In genomic region chr2:107552569-107552968, GRCm38 (mm10) we compare ENCODE assay signal across 22 mouse cellular contexts.
DNase-seq lines count a peak whose midpoint lies in the region; ATAC-seq and TF ChIP-seq lines count a peak whose summit lies in the region.
"Had no signal": no experiment of that assay in that cellular context is flagged by ENCODE, and none has a peak within 500 bp of the region (broad histone marks: within the 10 kb centered on the region; RNA-seq: fewer than 3 reads in every experiment).

No protein-coding gene starts in this region.

- no peak overlapping the region for H3K27ac ChIP-seq in hindbrain, embryonic 13.5 days
- H3K27ac ChIP-seq in hindbrain, embryonic 12.5 days, result no peak overlapping the region
- H3K27ac ChIP-seq in midbrain, embryonic 12.5 days (replicated peaks), result no peak overlapping the region
- no peak overlapping the region for H3K27ac ChIP-seq in midbrain, embryonic 11.5 days (ENCODE audit: low read depth, low read length)
- H3K27ac ChIP-seq in neural tube, embryonic 14.5 days (ENCODE audit: low read depth, low read length), result no peak overlapping the region
- no peak overlapping the region for H3K27ac ChIP-seq in midbrain, postnatal 0 days (ENCODE audit: low read depth, low read length)
- H3K27ac ChIP-seq: embryonic facial prominence, embryonic 12.5 days; embryonic facial prominence, embryonic 15.5 days; gastrocnemius, adult 2 months had no signal

- H3K4me1 ChIP-seq in hindbrain, embryonic 13.5 days (replicated peaks), result 0 out of 2 replicates have a peak, but pooled peaks cover 4% of the 10 kb centered on the region
- no peaks in the 10 kb centered on the region for H3K4me1 ChIP-seq in hindbrain, embryonic 12.5 days
- no peaks in the 10 kb centered on the region for H3K4me1 ChIP-seq in midbrain, embryonic 12.5 days
- no peaks in the 10 kb centered on the region for H3K4me1 ChIP-seq in midbrain, embryonic 11.5 days (ENCODE audit: control insufficient read depth, insufficient read depth, low read length)
- H3K4me1 ChIP-seq in neural tube, embryonic 14.5 days (ENCODE audit: control insufficient read depth, insufficient read depth, low read length), result no peaks in the 10 kb centered on the region
- no peaks in the 10 kb centered on the region for H3K4me1 ChIP-seq in midbrain, postnatal 0 days (ENCODE audit: insufficient read depth, low read length)
- H3K4me1 ChIP-seq: embryonic facial prominence, embryonic 12.5 days; embryonic facial prominence, embryonic 15.5 days had no signal

- WGBS in hindbrain, embryonic 13.5 days, result 46% methylated on average over 1 of the region's 1 CpGs
- 66% methylated on average over 1 of the region's 1 CpGs for WGBS in hindbrain, embryonic 12.5 days
- 55% methylated on average over 1 of the region's 1 CpGs for WGBS in midbrain, embryonic 12.5 days
- WGBS in midbrain, embryonic 11.5 days, result 58% methylated on average over 1 of the region's 1 CpGs
- 45% methylated on average over 1 of the region's 1 CpGs for WGBS in neural tube, embryonic 14.5 days
- 33% methylated on average over 1 of the region's 1 CpGs for WGBS in midbrain, postnatal 0 days

- ATAC-seq in hindbrain, embryonic 13.5 days (ENCODE audit: low FRiP score), result peak; percentile 82; the same call in 1 of the 2 replicates
- no peak for ATAC-seq in hindbrain, embryonic 12.5 days (ENCODE audit: low FRiP score)
- peak; percentile 27; the same call in 1 of the 2 replicates for ATAC-seq in midbrain, embryonic 12.5 days (ENCODE audit: low FRiP score, low read depth)
- no peak for ATAC-seq in midbrain, embryonic 11.5 days (ENCODE audit: low FRiP score)
- ATAC-seq in neural tube, embryonic 14.5 days (ENCODE audit: low read depth), result peak; percentile 63; the same call in 1 of the 2 replicates
- ATAC-seq in midbrain, postnatal 0 days (ENCODE audit: low FRiP score), result no peak
- ATAC-seq: activated CD4-positive, CD25-positive, alpha-beta regulatory T cell, adult 4 months; forebrain, embryonic 14.5 days; forebrain, postnatal 0 days had no signal

- no peak overlapping the region for H3K9ac ChIP-seq in hindbrain, embryonic 13.5 days
- no peak overlapping the region for H3K9ac ChIP-seq in hindbrain, embryonic 12.5 days
- no peak overlapping the region for H3K9ac ChIP-seq in midbrain, embryonic 12.5 days (replicated peaks)
- no peak overlapping the region for H3K9ac ChIP-seq in midbrain, embryonic 11.5 days (ENCODE audit: low read length)
- H3K9ac ChIP-seq in neural tube, embryonic 14.5 days (replicated peaks; ENCODE audit: low read depth, low read length), result no peak overlapping the region
- H3K9ac ChIP-seq in midbrain, postnatal 0 days (replicated peaks; ENCODE audit: low read length, poor library complexity, severe bottlenecking), result no peak overlapping the region
- H3K9ac ChIP-seq: embryonic facial prominence, embryonic 12.5 days; embryonic facial prominence, embryonic 15.5 days; forebrain, postnatal 0 days had no signal

- no peaks in the 10 kb centered on the region for H3K27me3 ChIP-seq in hindbrain, embryonic 13.5 days
- H3K27me3 ChIP-seq in hindbrain, embryonic 12.5 days, result no peaks in the 10 kb centered on the region
- H3K27me3 ChIP-seq in midbrain, embryonic 12.5 days, result no peaks in the 10 kb centered on the region
- H3K27me3 ChIP-seq in midbrain, embryonic 11.5 days (ENCODE audit: control insufficient read depth, insufficient read depth, low read length), result no peaks in the 10 kb centered on the region
- H3K27me3 ChIP-seq in neural tube, embryonic 14.5 days (ENCODE audit: control insufficient read depth, insufficient read depth, low read length), result no peaks in the 10 kb centered on the region
- H3K27me3 ChIP-seq in midbrain, postnatal 0 days (ENCODE audit: insufficient read depth, low read length), result no peaks in the 10 kb centered on the region
- H3K27me3 ChIP-seq: embryonic facial prominence, embryonic 12.5 days; embryonic facial prominence, embryonic 15.5 days had no signal

- no peak overlapping the region for H3K4me3 ChIP-seq in hindbrain, embryonic 13.5 days
- H3K4me3 ChIP-seq in hindbrain, embryonic 12.5 days, result no peak overlapping the region
- H3K4me3 ChIP-seq in midbrain, embryonic 12.5 days, result no peak overlapping the region
- H3K4me3 ChIP-seq in midbrain, embryonic 11.5 days (ENCODE audit: low read depth, low read length), result no peak overlapping the region
- no peak overlapping the region for H3K4me3 ChIP-seq in neural tube, embryonic 14.5 days (ENCODE audit: low read depth, low read length)
- no peak overlapping the region for H3K4me3 ChIP-seq in midbrain, postnatal 0 days (ENCODE audit: low read depth, low read length)
- H3K4me3 ChIP-seq: embryonic facial prominence, embryonic 12.5 days; embryonic facial prominence, embryonic 15.5 days; gastrocnemius, adult 2 months had no signal

- H3K9me3 ChIP-seq in hindbrain, embryonic 13.5 days, result no peaks in the 10 kb centered on the region
- H3K9me3 ChIP-seq in hindbrain, embryonic 12.5 days (replicated peaks), result no peaks in the 10 kb centered on the region
- no peaks in the 10 kb centered on the region for H3K9me3 ChIP-seq in midbrain, embryonic 12.5 days
- no peaks in the 10 kb centered on the region for H3K9me3 ChIP-seq in midbrain, embryonic 11.5 days (ENCODE audit: control insufficient read depth, low read length)
- H3K9me3 ChIP-seq in neural tube, embryonic 14.5 days (ENCODE audit: control insufficient read depth, low read length), result no peaks in the 10 kb centered on the region
- H3K9me3 ChIP-seq in midbrain, postnatal 0 days (ENCODE audit: low read length), result no peaks in the 10 kb centered on the region
- H3K9me3 ChIP-seq: embryonic facial prominence, embryonic 12.5 days; embryonic facial prominence, embryonic 15.5 days had no signal

- no peak for TF ChIP-seq CTCF in midbrain, postnatal 0 days (IDR thresholded peaks at IDR 0.05)

- H3K36me3 ChIP-seq in hindbrain, embryonic 13.5 days, result no peaks in the 10 kb centered on the region
- H3K36me3 ChIP-seq in hindbrain, embryonic 12.5 days, result no peaks in the 10 kb centered on the region
- H3K36me3 ChIP-seq in midbrain, embryonic 12.5 days, result no peaks in the 10 kb centered on the region
- no peaks in the 10 kb centered on the region for H3K36me3 ChIP-seq in midbrain, embryonic 11.5 days (ENCODE audit: control insufficient read depth, insufficient read depth, low read length)
- H3K36me3 ChIP-seq in neural tube, embryonic 14.5 days (ENCODE audit: control insufficient read depth, insufficient read depth, low read length), result no peaks in the 10 kb centered on the region
- no peaks in the 10 kb centered on the region for H3K36me3 ChIP-seq in midbrain, postnatal 0 days (ENCODE audit: insufficient read depth, low read length)
- H3K36me3 ChIP-seq: embryonic facial prominence, embryonic 12.5 days; embryonic facial prominence, embryonic 15.5 days had no signal

- no peak for DNase-seq in midbrain, embryonic 11.5 days (ENCODE audit: low spot score, missing footprints)
- DNase-seq in neural tube, embryonic 10.5 days (ENCODE audit: extremely low spot score, low spot score), result no peak
- DNase-seq in midbrain, postnatal 0 days (ENCODE audit: low spot score), result peak; percentile 15
- no peak for DNase-seq in cerebellum, postnatal 36 days
- DNase-seq: adrenal gland, adult 8-10 months; adrenal gland, postnatal 25 days; cerebellum, adult 18-20 months; cerebellum, adult 9-10 months; cerebellum, postnatal 14 days; forebrain, postnatal 0 days; gastrocnemius, adult 2 months; gastrocnemius, postnatal 14 days; heart, adult 11 months had no signal

- no peak overlapping the region for H3K4me2 ChIP-seq in hindbrain, embryonic 13.5 days
- no peak overlapping the region for H3K4me2 ChIP-seq in hindbrain, embryonic 12.5 days (replicated peaks)
- no peak overlapping the region for H3K4me2 ChIP-seq in midbrain, embryonic 12.5 days (replicated peaks)
- H3K4me2 ChIP-seq in midbrain, embryonic 11.5 days, result no peak overlapping the region
- H3K4me2 ChIP-seq in neural tube, embryonic 14.5 days (ENCODE audit: low read depth, low read length), result no peak overlapping the region
- no peak overlapping the region for H3K4me2 ChIP-seq in midbrain, postnatal 0 days (ENCODE audit: low read depth, low read length, poor library complexity, severe bottlenecking)
- H3K4me2 ChIP-seq: embryonic facial prominence, embryonic 12.5 days; embryonic facial prominence, embryonic 15.5 days; heart, embryonic 11.5 days had no signal

Comparison
In these comparisons a context has a peak if more than half of its experiments do, and no peak if none do; other contexts are left out.
1. ATAC-seq: peak in hindbrain, embryonic 13.5 days (single experiment), midbrain, embryonic 12.5 days (single experiment) and neural tube, embryonic 14.5 days (single experiment); none in hindbrain, embryonic 12.5 days (single experiment), midbrain, embryonic 11.5 days (single experiment) and midbrain, postnatal 0 days (single experiment).